Mouse (Mus musculus) cortical plate, adult 2 months (tissue): Measurements from ENCODE around the gene Sppl2c.

Experiments
- CTCF ChIP-seq: fragments of 200-500 bp; IDR thresholded peaks from 2 replicates; pipeline ENCODE4 v1.5.1; 2011; ENCODE audit warnings: mild to moderate bottlenecking, control low read depth, low read length; ENCODE audit not compliant: insufficient read depth; ENCODE audit errors: extremely low read depth
- POLR2A ChIP-seq: fragments of 200-500 bp; IDR thresholded peaks from 2 replicates; pipeline ENCODE4 v1.6.1; 2011; ENCODE audit warnings: mild to moderate bottlenecking, low read length, control low read depth; ENCODE audit not compliant: insufficient read depth; ENCODE audit errors: extremely low read depth

DNA sequence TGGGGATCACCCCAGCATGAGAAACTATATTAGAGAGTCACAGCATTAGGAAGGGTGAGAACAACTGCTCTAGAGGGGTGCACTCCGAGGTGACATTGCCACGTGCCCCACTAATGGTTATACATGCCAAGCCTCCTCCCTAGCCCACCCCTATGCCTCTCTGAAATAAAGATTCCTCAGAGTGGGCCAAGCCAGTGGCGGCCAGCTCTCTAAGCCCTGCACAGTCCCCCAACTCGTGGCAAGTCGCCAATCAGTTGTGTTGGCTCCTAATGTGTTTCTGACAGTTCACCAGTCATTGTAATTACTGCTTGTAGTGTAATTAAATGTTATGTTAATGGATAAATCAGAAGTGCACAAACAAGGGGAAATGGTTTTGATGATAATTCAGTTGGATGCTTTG is 6.3 kb upstream of the Sppl2c start:
- TF ChIP-seq CTCF (no peak), POLR2A (no peak)
